Mouse (Mus musculus) thymus, adult 2 months (tissue): ENCODE measurements around the gene Camk2d.

Source experiments
- CTCF ChIP-seq: fragments of 200-500 bp; IDR thresholded peaks from 2 replicates; pipeline ENCODE4 v1.5.1; 2012; ENCODE audit warnings: mild to moderate bottlenecking, control low read depth, low read length, moderate library complexity, borderline replicate concordance; ENCODE audit not compliant: control insufficient read depth, poor library complexity, insufficient read depth; ENCODE audit errors: extremely low read depth
- POLR2A ChIP-seq: fragments of 200-500 bp; IDR thresholded peaks from 2 replicates; pipeline ENCODE4 v1.6.1; 2012; ENCODE audit warnings: mild to moderate bottlenecking, low read length, control low read depth, moderate library complexity; ENCODE audit not compliant: control insufficient read depth, poor library complexity, insufficient read depth; ENCODE audit errors: extremely low read depth

DNA sequence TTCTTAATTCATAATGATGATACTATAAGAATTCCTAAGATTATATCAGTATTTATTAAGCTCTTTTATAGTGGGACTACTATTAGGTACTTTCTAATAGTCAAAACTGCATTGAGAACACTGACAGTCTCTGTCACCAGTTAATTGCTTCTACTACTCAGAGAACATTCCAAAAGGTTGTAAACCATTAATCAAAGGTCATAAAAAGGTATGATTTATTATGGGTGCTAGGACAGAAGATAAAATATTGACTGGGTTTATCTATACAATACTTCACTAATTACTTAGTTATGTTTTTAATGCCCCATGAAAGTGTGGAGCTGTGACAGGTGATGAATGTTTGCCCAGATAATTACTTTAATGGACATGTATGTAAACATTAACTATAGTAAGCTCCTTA, 264.3 kb downstream of the Camk2d start:
- no peak for TF ChIP-seq POLR2A
- no peak for TF ChIP-seq CTCF
